Mouse (Mus musculus): ENCODE data around the gene Ccdc88c. TPM values are rescaled to one million over a fixed set of nuclear protein-coding genes. Genes with fewer than 3 reads are reported as not detected.

Gene Ccdc88c
- polyA plus RNA-seq, 1 experiment: 1.6 TPM

DNA sequence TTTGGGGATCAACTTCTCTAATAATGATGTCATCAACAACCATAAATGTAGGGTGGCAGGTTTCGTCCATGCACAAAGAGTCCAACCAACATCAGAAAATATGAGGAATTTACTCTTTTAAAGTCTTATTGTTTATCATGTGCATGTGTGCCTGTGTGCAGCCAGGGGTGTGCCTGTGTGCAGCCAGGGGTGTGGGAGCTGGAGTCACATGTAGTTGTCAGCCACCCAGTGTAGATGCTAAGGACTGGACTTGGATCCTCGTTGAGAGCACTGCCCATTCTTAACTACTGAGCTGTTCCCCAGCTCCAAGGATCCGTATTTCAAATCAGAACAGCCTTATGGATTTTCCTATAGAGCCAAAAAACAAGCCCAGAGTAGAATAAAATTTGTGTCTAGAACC is 37.7 kb downstream of the Ccdc88c start:
- TF ChIP-seq POLR2A (IDR thresholded peaks at IDR 0.05; ENCODE audit: low read depth, low read length) (no peak), CTCF (IDR thresholded peaks at IDR 0.05; ENCODE audit: borderline replicate concordance, insufficient read depth, low read length) (no peak)
- Histone ChIP-seq H3K27ac (ENCODE audit: insufficient read depth, low read length) (no peak overlapping the region), H3K4me3 (ENCODE audit: insufficient read depth, low read length) (no peak overlapping the region), H3K4me1 (ENCODE audit: control insufficient read depth, insufficient read depth, low read length) (0 out of 2 replicates have a peak, but pooled peaks cover 7% of the 10 kb centered on the region)

DNA sequence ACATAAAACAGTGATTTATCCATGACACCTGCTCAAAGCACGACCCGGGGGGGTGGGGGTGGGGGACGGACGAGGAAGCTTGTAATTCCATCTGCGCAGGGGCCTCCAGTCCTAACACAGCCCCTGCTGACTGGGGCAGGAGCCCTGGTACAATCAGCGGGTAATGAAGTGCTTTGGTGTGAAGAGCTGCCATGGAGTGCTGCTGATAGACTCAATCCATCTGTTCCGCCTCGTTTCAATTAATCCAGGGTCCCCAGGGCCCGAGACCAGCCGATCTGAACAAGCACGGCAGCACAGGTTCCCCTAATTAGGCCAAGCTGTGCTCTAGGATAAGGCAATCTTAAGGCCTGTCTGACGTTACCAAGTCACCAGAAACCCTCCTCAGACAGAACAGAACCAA is 38.6 kb downstream of the Ccdc88c start:
- TF ChIP-seq POLR2A (IDR thresholded peaks at IDR 0.05; ENCODE audit: low read depth, low read length): no peak
- TF ChIP-seq CTCF (IDR thresholded peaks at IDR 0.05; ENCODE audit: borderline replicate concordance, insufficient read depth, low read length): no peak
- Histone ChIP-seq H3K4me1 (ENCODE audit: control insufficient read depth, insufficient read depth, low read length) (0 out of 2 replicates have a peak, but pooled peaks cover 7% of the 10 kb centered on the region), H3K4me3 (ENCODE audit: insufficient read depth, low read length) (no peak overlapping the region), H3K27ac (ENCODE audit: insufficient read depth, low read length) (no peak overlapping the region)

DNA sequence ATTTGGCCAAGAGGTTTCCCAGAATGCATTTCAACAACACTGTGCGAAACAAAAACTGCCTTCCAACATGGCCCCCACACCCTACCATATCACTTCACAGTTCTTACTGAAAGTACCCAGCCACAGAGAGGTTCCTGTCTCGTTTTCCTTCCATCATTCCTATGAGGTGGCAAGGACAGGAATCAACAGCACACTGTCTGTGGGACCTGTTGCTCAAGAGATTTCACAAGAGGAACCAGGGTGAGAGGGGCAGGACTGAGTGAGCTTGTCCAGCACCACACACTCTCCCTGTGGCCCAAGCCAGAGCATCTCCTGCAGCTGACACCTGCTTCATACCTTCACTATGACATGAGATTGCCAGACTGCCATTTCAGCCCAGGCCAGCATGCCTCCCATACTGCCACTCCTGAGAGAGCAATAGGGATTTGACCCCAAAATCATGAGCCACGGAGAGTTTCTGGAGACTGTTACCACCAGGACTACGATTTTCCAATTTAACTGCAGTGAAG is 39.0 kb downstream of the Ccdc88c start:
- Histone ChIP-seq H3K4me1 (ENCODE audit: control insufficient read depth, insufficient read depth, low read length) (0 out of 2 replicates have a peak, but pooled peaks cover 7% of the 10 kb centered on the region), H3K4me3 (ENCODE audit: insufficient read depth, low read length) (no peak overlapping the region), H3K27ac (ENCODE audit: insufficient read depth, low read length) (no peak overlapping the region)
- TF ChIP-seq CTCF (IDR thresholded peaks at IDR 0.05; ENCODE audit: borderline replicate concordance, insufficient read depth, low read length) (no peak), POLR2A (IDR thresholded peaks at IDR 0.05; ENCODE audit: low read depth, low read length) (no peak)

DNA sequence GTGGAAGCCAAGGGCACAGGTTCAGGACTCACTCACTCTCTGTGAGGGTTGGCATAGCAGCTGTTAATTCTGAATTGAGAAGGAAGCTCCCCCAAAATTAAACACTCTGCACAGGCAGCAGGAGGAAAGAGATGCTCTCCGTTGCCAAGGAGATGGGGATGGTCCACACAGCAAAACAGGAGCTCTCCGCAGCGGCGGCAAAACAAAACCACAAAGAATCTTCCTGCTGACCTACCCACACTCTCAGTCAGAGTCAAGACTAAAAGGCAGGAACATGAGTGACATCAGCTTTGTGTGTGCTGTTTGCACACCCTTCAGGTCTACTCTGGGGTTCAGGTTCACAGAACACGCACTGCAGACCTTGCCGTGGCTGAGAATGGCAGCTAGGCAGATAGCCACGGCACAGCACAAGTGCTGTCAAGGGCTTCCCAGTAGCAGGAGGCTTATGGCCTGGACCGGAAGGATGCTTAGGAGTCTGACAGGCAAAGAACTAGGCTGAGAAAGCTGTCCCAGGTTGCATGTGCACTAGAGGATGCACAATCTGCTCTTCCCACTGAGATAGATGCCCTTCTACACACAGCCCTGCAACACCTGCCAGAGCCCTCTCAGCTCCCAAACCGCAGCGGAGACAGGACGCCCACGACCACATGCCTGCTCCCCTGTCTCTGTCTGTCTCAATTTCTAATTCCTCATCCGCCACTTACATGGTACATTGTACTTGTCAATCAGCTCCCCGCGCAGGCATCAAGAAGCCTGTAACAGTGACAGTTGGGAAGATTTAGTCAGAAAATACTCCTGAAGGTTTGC is 40.3 kb downstream of the Ccdc88c start:
- Histone ChIP-seq H3K4me3 (ENCODE audit: insufficient read depth, low read length) (no peak overlapping the region), H3K27ac (ENCODE audit: insufficient read depth, low read length) (no peak overlapping the region), H3K4me1 (ENCODE audit: control insufficient read depth, insufficient read depth, low read length) (0 out of 2 replicates have a peak, but pooled peaks cover 7% of the 10 kb centered on the region)
- TF ChIP-seq CTCF (IDR thresholded peaks at IDR 0.05; ENCODE audit: borderline replicate concordance, insufficient read depth, low read length) (no peak), POLR2A (IDR thresholded peaks at IDR 0.05; ENCODE audit: low read depth, low read length) (no peak)

DNA sequence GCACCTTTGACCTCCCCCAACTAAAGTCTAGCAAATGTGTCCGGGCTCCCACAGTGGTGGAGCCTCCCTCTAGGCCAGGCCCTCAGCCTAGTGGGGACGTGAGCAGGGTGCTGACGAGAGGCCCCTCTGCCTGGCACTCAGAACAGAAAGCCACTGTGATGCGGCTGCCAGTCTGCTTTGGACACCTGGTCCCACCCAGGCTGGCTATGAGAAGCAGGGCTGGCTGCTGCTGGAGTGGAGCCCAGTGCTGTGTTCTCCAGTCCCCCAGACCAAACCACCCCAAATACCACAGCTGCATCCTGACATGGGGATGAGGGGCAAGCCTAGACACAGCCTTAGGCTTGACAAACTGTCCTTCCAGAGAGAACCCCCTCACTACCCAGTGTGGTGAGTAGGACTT is 42.4 kb downstream of the Ccdc88c start:
- TF ChIP-seq POLR2A (IDR thresholded peaks at IDR 0.05; ENCODE audit: low read depth, low read length) (no peak), CTCF (IDR thresholded peaks at IDR 0.05; ENCODE audit: borderline replicate concordance, insufficient read depth, low read length) (no peak)
- Histone ChIP-seq H3K4me3 (ENCODE audit: insufficient read depth, low read length) (no peak overlapping the region), H3K27ac (ENCODE audit: insufficient read depth, low read length) (no peak overlapping the region), H3K4me1 (ENCODE audit: control insufficient read depth, insufficient read depth, low read length) (no peaks in the 10 kb centered on the region)

DNA sequence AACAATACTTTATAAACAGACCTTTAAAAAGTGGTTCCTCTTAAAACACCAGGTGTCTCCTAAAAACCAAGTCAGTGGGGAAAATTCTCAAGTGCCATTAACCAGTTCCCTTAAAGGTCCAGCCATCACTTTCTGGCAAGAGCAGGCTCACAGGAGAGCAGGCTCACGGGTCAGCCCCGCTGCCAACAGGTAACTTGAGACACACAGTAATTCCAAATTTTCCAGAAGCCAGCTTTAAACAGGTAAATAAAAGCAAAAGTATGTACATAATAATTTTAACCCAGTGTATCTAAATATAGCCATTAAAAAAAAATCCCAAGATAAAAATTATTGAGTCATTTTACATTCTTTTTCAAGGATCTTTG is 43.1 kb downstream of the Ccdc88c start:
- H3K27ac ChIP-seq (ENCODE audit: insufficient read depth, low read length): no peak overlapping the region
- TF ChIP-seq POLR2A (IDR thresholded peaks at IDR 0.05; ENCODE audit: low read depth, low read length) (no peak), CTCF (IDR thresholded peaks at IDR 0.05; ENCODE audit: borderline replicate concordance, insufficient read depth, low read length) (no peak)
- H3K4me1 ChIP-seq (ENCODE audit: control insufficient read depth, insufficient read depth, low read length): no peaks in the 10 kb centered on the region
- H3K4me3 ChIP-seq (ENCODE audit: insufficient read depth, low read length): no peak overlapping the region

DNA sequence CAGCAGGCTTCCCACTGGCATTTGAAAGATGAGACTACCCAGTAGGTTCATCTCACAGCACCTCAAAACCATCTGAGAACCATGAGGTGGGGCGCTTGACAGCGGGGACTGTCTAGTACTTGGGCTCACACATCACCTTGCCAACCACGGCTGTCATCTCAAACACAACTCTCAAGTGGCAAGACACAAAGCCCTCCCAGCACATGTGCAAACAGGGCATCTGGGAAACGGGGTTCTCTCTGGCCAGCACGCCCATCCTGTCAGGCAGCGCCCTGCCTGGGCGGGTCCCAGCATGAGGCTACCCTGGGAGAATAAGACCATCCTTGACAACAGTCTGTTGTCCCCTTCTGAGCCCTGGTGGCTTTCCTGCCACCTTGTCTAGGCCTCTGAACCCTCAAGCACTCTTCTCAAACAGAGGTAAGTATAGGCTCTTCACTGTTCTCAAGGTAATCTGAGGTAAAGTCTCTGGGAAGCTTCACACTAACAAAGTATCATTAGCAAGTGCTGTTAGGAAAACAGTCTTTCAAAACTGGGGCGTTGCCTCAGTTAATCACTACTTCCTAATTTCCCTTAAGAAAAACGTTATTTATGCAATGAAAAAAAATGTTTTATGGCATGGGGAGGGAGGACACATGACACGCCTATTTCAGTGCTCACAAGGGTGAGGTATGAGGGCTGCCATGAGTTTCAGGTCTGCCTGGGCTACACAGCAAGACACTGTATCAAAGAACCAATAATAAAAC is 43.6 kb downstream of the Ccdc88c start:
- TF ChIP-seq CTCF (IDR thresholded peaks at IDR 0.05; ENCODE audit: borderline replicate concordance, insufficient read depth, low read length) (no peak), POLR2A (IDR thresholded peaks at IDR 0.05; ENCODE audit: low read depth, low read length) (no peak)
- Histone ChIP-seq H3K27ac (ENCODE audit: insufficient read depth, low read length) (no peak overlapping the region), H3K4me1 (ENCODE audit: control insufficient read depth, insufficient read depth, low read length) (no peaks in the 10 kb centered on the region), H3K4me3 (ENCODE audit: insufficient read depth, low read length) (no peak overlapping the region)

DNA sequence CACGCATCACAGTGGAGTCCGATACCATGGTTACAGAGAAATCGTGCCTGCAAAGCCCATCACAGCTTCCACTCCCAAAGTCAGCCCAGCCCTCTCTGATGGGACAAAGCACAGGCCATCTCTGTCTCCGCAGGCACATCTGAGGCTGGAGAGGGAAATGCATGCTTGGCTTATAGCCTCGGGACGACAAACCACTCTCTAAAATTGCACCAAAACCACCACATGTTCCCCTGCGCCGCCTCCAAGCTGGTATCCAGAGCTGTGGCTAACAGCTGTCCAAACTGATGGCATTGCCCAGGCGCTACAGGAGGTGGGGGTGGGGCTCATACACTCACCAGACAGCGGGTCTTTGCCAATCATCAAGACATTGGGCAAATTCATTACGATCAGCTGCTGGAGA is 45.3 kb downstream of the Ccdc88c start:
- TF ChIP-seq POLR2A (IDR thresholded peaks at IDR 0.05; ENCODE audit: low read depth, low read length) (no peak), CTCF (IDR thresholded peaks at IDR 0.05; ENCODE audit: borderline replicate concordance, insufficient read depth, low read length) (no peak)

DNA sequence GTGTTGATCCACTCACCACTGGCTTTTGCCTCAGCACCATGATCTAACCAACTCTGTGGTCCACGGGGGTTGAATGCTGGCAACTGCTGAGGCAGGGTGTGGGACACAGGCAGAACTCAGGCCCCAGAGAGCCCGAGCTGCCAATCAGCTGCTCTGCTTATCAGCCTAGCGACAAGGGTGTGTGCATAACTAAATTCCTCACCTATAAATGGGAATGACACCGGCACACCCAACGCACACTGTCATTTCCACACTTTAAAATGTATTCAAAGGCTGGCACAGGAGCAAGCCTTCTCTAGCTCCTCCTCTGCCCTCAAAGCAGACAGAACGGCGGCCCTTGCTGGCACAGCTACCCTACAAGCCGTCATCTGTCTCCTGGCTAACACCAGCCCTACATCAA is 46.6 kb downstream of the Ccdc88c start:
- no peak overlapping the region for H3K27ac ChIP-seq (ENCODE audit: insufficient read depth, low read length)
- no peak overlapping the region for H3K4me3 ChIP-seq (ENCODE audit: insufficient read depth, low read length)
- TF ChIP-seq CTCF (IDR thresholded peaks at IDR 0.05; ENCODE audit: borderline replicate concordance, insufficient read depth, low read length) (no peak), POLR2A (IDR thresholded peaks at IDR 0.05; ENCODE audit: low read depth, low read length) (no peak)
- no peaks in the 10 kb centered on the region for H3K4me1 ChIP-seq (ENCODE audit: control insufficient read depth, insufficient read depth, low read length)

More for the DNA sequence above, 45.3 kb downstream of the Ccdc88c start:
- no peak overlapping the region for H3K27ac ChIP-seq (ENCODE audit: insufficient read depth, low read length)
- no peaks in the 10 kb centered on the region for H3K4me1 ChIP-seq (ENCODE audit: control insufficient read depth, insufficient read depth, low read length)
- H3K4me3 ChIP-seq (ENCODE audit: insufficient read depth, low read length): no peak overlapping the region

DNA sequence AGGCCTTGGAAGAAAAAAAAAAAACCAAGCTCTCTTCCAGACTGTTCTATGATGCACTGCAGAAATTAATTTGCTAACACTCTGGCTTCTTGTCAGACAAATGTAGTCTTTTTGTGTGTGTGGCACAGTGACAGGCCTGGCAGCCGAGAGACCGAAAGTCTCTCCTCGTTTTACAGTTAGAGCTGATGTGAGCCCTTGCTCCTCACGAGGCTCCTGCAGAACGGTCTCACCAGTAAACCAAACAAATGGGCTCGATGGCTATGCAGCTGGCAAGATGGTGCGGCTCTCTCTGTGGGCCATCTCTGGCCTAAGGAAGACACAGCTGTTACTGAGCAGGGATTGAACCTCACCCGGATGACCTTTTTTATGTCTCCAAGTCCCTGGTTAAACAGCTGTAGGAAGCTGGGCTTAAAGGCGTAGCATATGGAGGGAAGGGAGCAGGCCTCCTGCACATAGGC is 48.3 kb downstream of the Ccdc88c start:
- Histone ChIP-seq H3K4me3 (ENCODE audit: insufficient read depth, low read length) (no peak overlapping the region), H3K4me1 (ENCODE audit: control insufficient read depth, insufficient read depth, low read length) (no peaks in the 10 kb centered on the region), H3K27ac (ENCODE audit: insufficient read depth, low read length) (no peak overlapping the region)
- TF ChIP-seq POLR2A (IDR thresholded peaks at IDR 0.05; ENCODE audit: low read depth, low read length) (no peak), CTCF (IDR thresholded peaks at IDR 0.05; ENCODE audit: borderline replicate concordance, insufficient read depth, low read length) (no peak)

Measured in embryonic fibroblast, embryonic 13.5 days (primary cell).